Mouse (Mus musculus) C2C12 (cell line): ENCODE results near the gene Rbfox3.

ENCODE experiments used
- CEBPB ChIP-seq: IDR thresholded peaks from one replicate; pipeline ENCODE4 v1.6.1; 2011; ENCODE audit warnings: low read depth, mild to moderate bottlenecking, control low read depth, moderate library complexity
- CTCF ChIP-seq: IDR thresholded peaks from one replicate; pipeline ENCODE4 v1.5.1; 2011; ENCODE audit not compliant: control insufficient read depth, insufficient read depth, insufficient read length
- FOSL1 ChIP-seq: IDR thresholded peaks from one replicate; pipeline ENCODE4 v1.8.0; 2011; ENCODE audit warnings: mild to moderate bottlenecking, low read length; ENCODE audit not compliant: poor library complexity, insufficient read depth, severe bottlenecking
- MAX ChIP-seq: IDR thresholded peaks from one replicate; pipeline ENCODE4 v1.6.1; 2011; ENCODE audit warnings: mild to moderate bottlenecking, control low read depth
- MYOD1 ChIP-seq: IDR thresholded peaks from one replicate; pipeline ENCODE4 v1.6.1; 2011; ENCODE audit warnings: low read depth; ENCODE audit not compliant: control insufficient read depth, insufficient read length
- USF1 ChIP-seq: IDR thresholded peaks from one replicate; pipeline ENCODE4 v1.6.1; 2011; ENCODE audit warnings: low read depth, mild to moderate bottlenecking, control low read depth, moderate library complexity

DNA sequence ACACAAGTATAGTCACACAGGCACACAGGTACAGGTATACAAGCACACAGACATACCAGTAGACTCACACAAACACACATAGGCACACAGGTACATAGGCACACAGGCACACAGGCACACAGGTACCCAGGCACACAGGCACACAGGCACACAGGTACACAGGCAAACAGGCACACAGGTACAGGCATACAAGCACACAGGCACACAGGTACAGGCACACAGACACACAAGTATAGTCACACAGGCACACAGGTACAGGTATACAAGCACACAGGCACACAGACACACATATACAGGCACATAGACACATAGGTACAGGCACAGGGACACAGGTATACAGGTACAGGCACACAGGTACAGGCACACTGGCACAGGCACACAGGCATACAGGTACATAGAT, 24.2 kb downstream of the Rbfox3 start:
- TF ChIP-seq CTCF, result no peak
- TF ChIP-seq USF1, result no peak
- TF ChIP-seq MAX, result no peak
- TF ChIP-seq MYOD1, result no peak
- no peak for TF ChIP-seq FOSL1
- TF ChIP-seq CEBPB, result no peak
